Mouse (Mus musculus): ENCODE measurements around the gene Btnl4.

DNA sequence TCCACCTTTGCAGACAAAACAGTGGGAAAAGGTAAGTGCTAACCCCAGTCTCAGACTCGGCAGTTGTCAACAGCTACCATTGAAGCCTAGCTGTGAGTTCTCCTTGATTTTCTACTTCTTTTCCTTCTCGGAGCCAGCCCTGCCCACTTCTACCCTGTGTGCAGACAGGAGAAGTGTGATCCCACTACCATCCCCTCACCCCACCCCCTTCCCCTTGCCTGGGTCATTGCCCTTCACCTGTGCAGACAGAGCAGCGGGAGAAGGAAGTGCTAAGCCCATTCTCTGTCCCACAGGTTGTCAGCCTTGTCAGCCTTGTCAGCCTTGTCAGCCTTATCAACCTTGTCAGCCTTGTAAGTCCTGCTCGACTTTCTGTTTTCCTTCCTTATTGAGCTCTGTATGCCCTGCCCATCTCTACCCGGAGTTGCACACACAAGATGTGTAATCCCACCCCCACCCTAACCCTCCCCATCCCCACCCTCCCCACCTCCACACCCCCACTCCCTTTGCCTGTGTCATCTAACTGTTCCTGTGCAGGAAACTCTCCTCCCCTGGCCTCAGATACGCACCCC, 28.6 kb downstream of the Btnl4 start:
- TF ChIP-seq CTCF (IDR thresholded peaks at IDR 0.05; ENCODE audit: control insufficient read depth, insufficient read depth, insufficient read length) (no peak), USF1 (IDR thresholded peaks at IDR 0.05; ENCODE audit: low read depth) (no peak)

Measured in C2C12 (cell line).